Mouse (Mus musculus) testis, adult 2 months (tissue): ENCODE results near the gene Thrb. TPM values are rescaled to one million over a fixed set of nuclear protein-coding genes. Genes with fewer than 3 reads are reported as not detected.

Experiments
- H3K27ac ChIP-seq: fragments of 200-500 bp; 2 replicates; pipeline ENCODE4 v1.5.1; 2012; ENCODE audit warnings: low read depth, low read length; ENCODE audit not compliant: control insufficient read depth, insufficient read depth
- H3K27me3 ChIP-seq: fragments of 200-500 bp; 2 replicates; pipeline ENCODE4 v1.6.1; 2012; ENCODE audit warnings: mild to moderate bottlenecking, low read length, moderate library complexity; ENCODE audit not compliant: control insufficient read depth, insufficient read depth
- H3K36me3 ChIP-seq: fragments of 200-500 bp; 2 replicates; pipeline ENCODE4 v1.6.1; 2012; ENCODE audit warnings: mild to moderate bottlenecking, low read length; ENCODE audit not compliant: control insufficient read depth, insufficient read depth
- H3K4me1 ChIP-seq: fragments of 200-500 bp; 2 replicates; pipeline ENCODE4 v1.6.1; 2012; ENCODE audit warnings: low read length; ENCODE audit not compliant: control insufficient read depth, insufficient read depth
- H3K4me3 ChIP-seq: fragments of 200-500 bp; 2 replicates; pipeline ENCODE4 v1.5.1; 2012; ENCODE audit warnings: low read depth, mild to moderate bottlenecking, low read length, moderate library complexity, mixed read lengths; ENCODE audit not compliant: control insufficient read depth
- CTCF ChIP-seq: fragments of 200-500 bp; IDR thresholded peaks from 2 replicates; pipeline ENCODE4 v1.5.1; 2012; ENCODE audit warnings: low read depth, mild to moderate bottlenecking, inconsistent platforms, low read length, moderate library complexity; ENCODE audit not compliant: control insufficient read depth, insufficient read depth, insufficient replicate concordance
- POLR2A ChIP-seq: fragments of 200-500 bp; IDR thresholded peaks from 2 replicates; pipeline ENCODE4 v1.6.1; 2012; ENCODE audit warnings: low read depth, mild to moderate bottlenecking, inconsistent platforms, low read length, moderate library complexity; ENCODE audit not compliant: control insufficient read depth
- polyA plus RNA-seq: library from polyadenylated mRNA; depleted of rRNA; stranded (reverse); fragments of >200 nt; gene quantifications from 2 replicates; pipeline ENCODE4 v1.2.3, GENCODE M21; 2012; rRNA removed

Gene Thrb
- 0.89 and 1.3 TPM in 2 replicates for polyA plus RNA-seq

DNA sequence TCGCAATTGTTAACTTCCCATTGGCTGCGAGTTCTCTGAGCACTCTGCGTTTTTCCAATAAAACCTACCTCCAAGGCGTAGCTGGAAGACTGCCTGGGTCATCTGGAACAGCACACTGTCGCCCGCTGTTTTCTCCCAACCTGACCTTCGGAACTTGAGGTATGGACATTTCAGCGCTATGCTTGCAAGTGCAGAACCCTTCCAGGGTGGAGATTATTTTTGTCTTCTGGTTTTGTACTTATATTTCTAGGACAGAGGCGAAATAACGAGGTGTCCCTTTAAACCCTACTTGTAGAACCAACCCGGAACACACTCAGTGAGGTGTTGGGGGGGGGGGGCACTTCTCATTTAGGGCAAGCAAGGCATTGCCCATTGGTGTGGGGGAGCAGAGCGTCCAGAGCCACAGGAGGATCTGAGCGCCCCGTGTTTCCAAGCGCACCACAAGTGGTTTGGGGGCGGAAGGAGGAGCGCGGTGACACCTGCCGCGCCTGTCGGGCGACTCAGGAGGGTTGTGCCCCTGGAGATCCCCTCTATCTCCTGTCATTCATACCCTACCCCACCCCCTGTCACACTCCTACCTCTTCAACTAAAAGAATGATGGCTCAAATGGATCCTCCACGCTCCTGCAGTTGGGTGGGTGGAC, at the start of gene Thrb:
Gene Thrb, plus strand, starts transcription at position 576 of the 643 bp plus-strand sequence.
- H3K27ac ChIP-seq: 0 out of 2 replicates have a peak within 1 kb of the TSS, but pooled peaks have one; percentile 62
- H3K27me3 ChIP-seq: no peaks in the 10 kb centered on the region
- H3K4me1 ChIP-seq: peaks cover 5% of the 10 kb centered on the region; the same call in 1 of the 2 replicates
- H3K36me3 ChIP-seq: no peaks in the 10 kb centered on the region
- TF ChIP-seq POLR2A (no peak), CTCF (no peak)
- H3K4me3 ChIP-seq: peak within 1 kb of the TSS; percentile 72

DNA sequence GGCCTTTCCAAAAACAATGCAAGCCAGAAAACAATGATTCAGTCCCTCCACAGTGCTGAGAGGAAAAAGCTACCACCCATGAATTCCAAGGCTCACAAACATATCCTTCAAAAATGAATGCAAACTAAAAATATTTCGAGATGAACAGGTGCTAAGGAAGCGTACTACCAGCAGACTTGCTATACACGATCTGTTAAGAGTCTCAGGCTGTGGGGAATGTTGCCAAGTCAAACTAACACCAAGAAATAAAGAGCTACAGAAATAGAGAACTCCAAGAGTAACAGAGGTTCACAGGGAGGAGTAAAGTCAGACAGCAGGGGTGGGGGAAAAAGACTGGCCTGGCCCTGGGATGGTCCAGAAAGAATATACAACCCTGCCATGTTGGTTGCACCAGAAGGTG, 38.4 kb upstream of the Thrb start:
- no peak overlapping the region for H3K4me3 ChIP-seq
- H3K27ac ChIP-seq: no peak overlapping the region
- no peaks in the 10 kb centered on the region for H3K36me3 ChIP-seq
- TF ChIP-seq POLR2A (no peak), CTCF (no peak)
- H3K27me3 ChIP-seq: no peaks in the 10 kb centered on the region
- no peaks in the 10 kb centered on the region for H3K4me1 ChIP-seq

DNA sequence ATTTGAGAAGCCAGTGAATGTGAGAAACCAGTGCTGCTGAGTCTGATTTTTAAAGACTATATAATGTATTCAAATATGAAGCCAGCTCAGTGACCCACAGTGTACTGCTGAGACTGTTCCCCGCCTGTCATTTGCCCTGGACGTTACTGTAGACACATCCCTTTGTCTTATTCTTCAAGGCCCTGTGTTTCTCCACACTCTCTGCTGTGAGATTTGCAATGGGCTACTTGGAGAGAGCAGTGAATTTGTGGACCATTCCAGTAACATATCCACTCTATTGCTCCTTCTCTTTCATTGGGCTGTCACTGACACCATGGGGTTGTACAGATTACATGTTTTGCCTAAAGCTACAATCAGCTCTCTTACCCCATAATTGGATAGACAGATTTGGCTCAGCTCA, 36.1 kb upstream of the Thrb start:
- Histone ChIP-seq H3K27me3 (no peaks in the 10 kb centered on the region), H3K4me1 (no peaks in the 10 kb centered on the region), H3K36me3 (no peaks in the 10 kb centered on the region), H3K27ac (no peak overlapping the region), H3K4me3 (no peak overlapping the region)
- TF ChIP-seq POLR2A (no peak), CTCF (no peak)

DNA sequence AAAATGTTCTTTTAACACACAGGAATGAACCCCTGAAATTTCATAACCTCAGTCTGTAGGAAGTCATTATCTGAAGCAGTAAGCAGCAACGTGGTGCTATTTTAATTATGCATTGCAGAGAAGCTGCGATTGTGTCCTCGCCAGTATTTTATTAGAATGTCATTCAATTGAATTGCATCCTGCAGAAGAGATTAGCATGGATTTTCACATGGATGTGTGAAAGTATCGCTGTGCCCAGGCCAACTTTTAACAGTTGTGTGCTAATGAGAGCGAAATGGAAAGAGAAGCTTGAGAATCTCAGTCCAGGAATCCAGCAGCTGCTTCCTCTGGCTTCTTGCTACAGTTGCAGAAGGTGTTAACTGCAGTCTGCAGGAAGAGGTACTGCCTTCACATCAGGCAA, 30.8 kb upstream of the Thrb start:
- H3K4me3 ChIP-seq: no peak overlapping the region
- H3K27me3 ChIP-seq: no peaks in the 10 kb centered on the region
- no peak overlapping the region for H3K27ac ChIP-seq
- no peak for TF ChIP-seq POLR2A
- TF ChIP-seq CTCF: no peak
- peaks cover 7% of the 10 kb centered on the region; the same call in 1 of the 2 replicates for H3K4me1 ChIP-seq
- no peaks in the 10 kb centered on the region for H3K36me3 ChIP-seq

DNA sequence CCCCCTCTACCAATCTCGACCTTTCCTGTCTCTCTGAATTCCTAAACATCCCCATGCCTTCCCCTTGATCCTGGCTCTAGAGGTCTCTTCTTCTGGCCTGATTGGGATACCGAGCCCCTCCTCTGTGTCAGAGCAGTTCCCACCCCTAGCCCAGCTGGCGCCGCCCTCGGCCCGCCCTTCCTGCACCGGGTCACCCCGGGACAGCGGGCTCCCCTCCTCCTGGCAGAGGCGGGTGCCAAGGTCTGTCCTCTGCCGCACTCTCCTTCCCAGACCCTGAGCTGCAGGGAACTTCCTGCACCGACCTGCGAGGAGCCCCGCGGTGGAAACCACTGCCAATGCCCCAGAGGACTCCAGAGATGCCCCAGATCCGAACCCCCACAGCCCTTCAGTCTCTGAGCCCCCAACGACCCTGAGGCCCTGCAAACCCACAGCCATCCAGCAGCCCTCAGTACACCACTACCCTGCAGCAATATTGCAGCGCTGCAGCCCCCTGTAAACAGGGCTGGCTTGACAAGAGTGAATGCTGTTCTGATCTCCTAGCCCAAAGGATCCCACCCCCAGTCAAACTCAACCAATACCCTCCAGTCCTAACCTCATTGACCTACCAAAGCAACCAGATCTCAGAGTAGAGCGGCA, 27.1 kb upstream of the Thrb start:
- no peak overlapping the region for H3K4me3 ChIP-seq
- H3K4me1 ChIP-seq: peaks cover 7% of the 10 kb centered on the region; the same call in 1 of the 2 replicates
- no peaks in the 10 kb centered on the region for H3K27me3 ChIP-seq
- TF ChIP-seq CTCF: no peak
- TF ChIP-seq POLR2A: no peak
- no peaks in the 10 kb centered on the region for H3K36me3 ChIP-seq
- no peak overlapping the region for H3K27ac ChIP-seq

DNA sequence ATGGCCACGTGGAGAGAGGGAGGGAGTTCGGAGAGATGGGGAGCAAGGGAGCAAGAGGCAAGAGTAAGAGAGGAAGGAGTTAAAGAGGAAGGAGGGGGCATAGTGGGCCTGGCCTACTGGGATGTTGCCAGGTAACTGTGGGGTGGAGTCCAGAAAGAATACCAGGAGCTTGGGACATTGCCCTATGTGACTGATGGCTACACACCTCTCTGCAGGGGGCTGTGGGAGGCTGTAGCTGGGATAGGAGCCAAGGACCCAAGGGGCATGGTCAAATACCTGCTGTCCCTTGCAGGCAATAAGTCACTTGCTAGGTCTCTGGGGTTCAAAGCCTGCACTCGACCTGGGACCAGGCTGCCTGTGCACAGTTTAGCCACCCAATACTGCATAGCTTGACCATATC, 23.1 kb upstream of the Thrb start:
- H3K4me1 ChIP-seq: peaks cover 7% of the 10 kb centered on the region; the same call in 1 of the 2 replicates
- H3K4me3 ChIP-seq: no peak overlapping the region
- TF ChIP-seq POLR2A: no peak
- TF ChIP-seq CTCF: no peak

DNA sequence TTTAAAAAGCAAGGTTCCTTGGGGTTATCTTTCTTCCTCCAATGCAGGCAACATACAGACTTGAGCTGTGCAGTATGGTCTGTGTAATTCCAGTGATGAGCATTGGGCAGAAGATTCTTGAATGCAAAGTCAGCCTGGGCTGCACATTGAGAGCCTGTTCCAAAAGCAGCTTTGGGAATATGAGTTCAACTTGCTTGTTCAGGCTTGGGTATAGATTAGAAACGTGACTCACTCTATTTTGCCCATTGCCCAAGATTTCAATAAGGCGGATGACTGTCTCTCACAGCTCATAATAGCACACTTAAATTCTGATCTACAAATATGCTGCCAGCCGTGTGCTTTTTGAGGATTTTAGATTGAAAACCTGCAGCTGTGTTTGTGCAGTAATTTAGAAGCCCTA, 18.3 kb upstream of the Thrb start:
- no peaks in the 10 kb centered on the region for H3K4me1 ChIP-seq
- no peaks in the 10 kb centered on the region for H3K27me3 ChIP-seq
- no peak overlapping the region for H3K4me3 ChIP-seq
- H3K27ac ChIP-seq: no peak overlapping the region
- TF ChIP-seq CTCF (no peak), POLR2A (no peak)
- no peaks in the 10 kb centered on the region for H3K36me3 ChIP-seq

More for the DNA sequence above, 23.1 kb upstream of the Thrb start:
- H3K27me3 ChIP-seq: no peaks in the 10 kb centered on the region
- no peak overlapping the region for H3K27ac ChIP-seq
- no peaks in the 10 kb centered on the region for H3K36me3 ChIP-seq
